Mouse (Mus musculus): ENCODE results near the gene Rhpn2. TPM values are rescaled to one million over a fixed set of nuclear protein-coding genes. Genes with fewer than 3 reads are reported as not detected.

The Rhpn2 gene
- polyA plus RNA-seq, 1 experiment from 2014 or later, result 5.0 TPM

GRCm38 (mm10) chr7:35415801-35416653 lies 82.1 kb downstream of the Rhpn2 start:
- Histone ChIP-seq H3K4me3 (no peak overlapping the region), H3K27me3 (no peaks in the 10 kb centered on the region), H3K9me3 (no peaks in the 10 kb centered on the region), H3K9ac (no peak overlapping the region), H3K36me3 (peaks cover 73% of the 10 kb centered on the region), H3K27ac (replicated peaks) (no peak overlapping the region), H3K4me1 (replicated peaks) (no peaks in the 10 kb centered on the region), H3K4me2 (no peak overlapping the region)
- ATAC-seq (ENCODE audit: low read depth), result no peak
- WGBS, result 79% methylated on average over 9 of the region's 9 CpGs

DNA sequence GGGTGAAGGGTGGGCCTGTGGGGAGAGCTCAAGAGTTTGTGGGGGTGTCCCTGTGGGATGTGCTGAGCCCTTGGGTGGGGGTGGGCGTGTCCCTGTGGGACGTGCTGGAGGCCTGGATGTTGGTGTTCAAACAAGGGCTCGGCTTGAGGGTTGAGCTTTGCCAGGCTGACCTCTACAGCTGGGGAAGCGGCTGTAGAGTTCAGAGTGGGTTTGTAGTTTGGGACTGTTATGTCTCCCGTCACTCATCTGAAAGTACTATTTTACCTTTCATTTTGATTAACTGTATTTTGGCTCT lies 82.6 kb downstream of the Rhpn2 start:
- no peak overlapping the region for H3K9ac ChIP-seq
- no peak for ATAC-seq (ENCODE audit: low read depth)
- H3K4me1 ChIP-seq (replicated peaks), result no peaks in the 10 kb centered on the region
- H3K4me3 ChIP-seq, result no peak overlapping the region
- no peaks in the 10 kb centered on the region for H3K9me3 ChIP-seq
- H3K27ac ChIP-seq (replicated peaks), result no peak overlapping the region
- peaks cover 73% of the 10 kb centered on the region for H3K36me3 ChIP-seq
- no peaks in the 10 kb centered on the region for H3K27me3 ChIP-seq
- no peak overlapping the region for H3K4me2 ChIP-seq
- 95% methylated on average over 5 of the region's 5 CpGs for WGBS

DNA sequence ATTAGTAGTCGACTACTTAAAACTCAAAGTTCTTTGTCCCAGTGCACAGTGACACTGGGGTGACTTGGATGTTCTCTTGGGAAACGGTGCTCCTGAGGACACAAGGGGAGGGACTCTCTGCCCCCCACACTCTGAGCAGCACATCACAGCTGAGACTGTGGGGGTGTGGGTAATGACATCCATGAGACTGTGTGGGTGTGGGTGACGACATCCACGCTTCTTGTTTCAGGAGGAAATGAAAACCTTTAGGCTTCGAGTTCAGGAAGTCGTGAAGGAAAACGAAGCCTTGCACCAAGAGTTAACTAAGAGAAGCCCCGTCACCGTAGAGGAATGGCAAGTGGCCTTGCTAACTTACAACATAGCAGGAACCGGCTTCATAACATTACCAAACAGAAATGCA lies 89.1 kb downstream of the Rhpn2 start:
- H3K36me3 ChIP-seq, result peaks cover 77% of the 10 kb centered on the region
- H3K9ac ChIP-seq, result no peak overlapping the region
- H3K27ac ChIP-seq (replicated peaks), result no peak overlapping the region
- no peak overlapping the region for H3K4me2 ChIP-seq
- no peaks in the 10 kb centered on the region for H3K27me3 ChIP-seq
- WGBS, result 92% methylated on average over 10 of the region's 10 CpGs
- ATAC-seq (ENCODE audit: low read depth), result no peak
- no peaks in the 10 kb centered on the region for H3K4me1 ChIP-seq (replicated peaks)
- no peak overlapping the region for H3K4me3 ChIP-seq
- no peaks in the 10 kb centered on the region for H3K9me3 ChIP-seq

GRCm38 (mm10) chr7:35428146-35428545 lies 94.2 kb downstream of the Rhpn2 start:
- Histone ChIP-seq H3K4me2 (no peak overlapping the region), H3K36me3 (peaks cover 76% of the 10 kb centered on the region), H3K27me3 (no peaks in the 10 kb centered on the region), H3K9me3 (no peaks in the 10 kb centered on the region), H3K4me1 (replicated peaks) (no peaks in the 10 kb centered on the region), H3K27ac (replicated peaks) (no peak overlapping the region), H3K9ac (no peak overlapping the region), H3K4me3 (no peak overlapping the region)
- WGBS, result 91% methylated on average over 10 of the region's 10 CpGs
- no peak for ATAC-seq (ENCODE audit: low read depth)

DNA sequence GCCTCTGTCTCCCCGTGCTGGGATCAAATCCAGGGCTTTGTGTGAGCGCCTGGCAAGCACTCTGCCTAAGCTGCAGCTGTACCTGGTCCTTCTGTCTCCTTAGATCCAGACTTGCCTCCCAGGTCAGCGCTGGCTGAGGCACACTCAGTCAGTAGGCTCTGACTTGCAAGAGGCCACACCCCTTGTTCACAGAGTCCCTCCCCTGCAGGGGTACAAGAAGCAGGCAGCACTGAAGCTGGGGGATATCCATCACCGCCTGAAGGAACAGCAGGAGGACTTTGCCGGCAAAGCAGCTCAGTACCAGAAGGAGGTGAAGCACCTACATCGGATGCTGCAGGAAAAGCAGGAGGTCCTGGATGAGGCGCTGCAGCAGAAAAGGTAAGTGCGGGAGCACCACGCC lies 101.3 kb downstream of the Rhpn2 start:
- no peak overlapping the region for H3K4me2 ChIP-seq
- H3K4me3 ChIP-seq, result no peak overlapping the region
- H3K27ac ChIP-seq (replicated peaks), result no peak overlapping the region
- H3K9ac ChIP-seq, result no peak overlapping the region
- H3K4me1 ChIP-seq (replicated peaks), result no peaks in the 10 kb centered on the region
- ATAC-seq (ENCODE audit: low read depth), result no peak
- peaks cover 85% of the 10 kb centered on the region for H3K36me3 ChIP-seq
- no peaks in the 10 kb centered on the region for H3K9me3 ChIP-seq
- H3K27me3 ChIP-seq, result no peaks in the 10 kb centered on the region
- WGBS, result 88% methylated on average over 9 of the region's 9 CpGs

Other genes with a start within 250 kb of the Rhpn2 start
- 0.69 and 1.1 TPM in 2 replicates for gene Cebpa, start 214.9 kb upstream of the Rhpn2 start, polyA plus RNA-seq (2015; fragmentation: Nextera tagmentation; extraction: Ambion mirVana)
- 6.2 and 7.5 TPM in 2 replicates for gene Slc7a10, start 147.8 kb upstream of the Rhpn2 start, polyA plus RNA-seq (2015; fragmentation: Nextera tagmentation; extraction: Ambion mirVana)
- 20.8 and 21.7 TPM in 2 replicates for gene Lrp3, start 118.7 kb upstream of the Rhpn2 start, polyA plus RNA-seq (2015; fragmentation: Nextera tagmentation; extraction: Ambion mirVana)
- gene Gpatch1, start 15.7 kb upstream of the Rhpn2 start, polyA plus RNA-seq (2015; fragmentation: Nextera tagmentation; extraction: Ambion mirVana), result 19.3 and 23.0 TPM in 2 replicates
- 19.2 and 20.7 TPM in 2 replicates for gene Faap24, start 62.7 kb downstream of the Rhpn2 start, polyA plus RNA-seq (2015; fragmentation: Nextera tagmentation; extraction: Ambion mirVana)
- gene Cep89, start 62.9 kb downstream of the Rhpn2 start, polyA plus RNA-seq (2015; fragmentation: Nextera tagmentation; extraction: Ambion mirVana), result 26.0 and 27.0 TPM in 2 replicates
- 0.18 TPM in 1 of 2 replicates, not detected in the other for gene Slc7a9, start 114.6 kb downstream of the Rhpn2 start, polyA plus RNA-seq (2015; fragmentation: Nextera tagmentation; extraction: Ambion mirVana)
- 0.59 and 0.92 TPM in 2 replicates for gene Tdrd12, start 203.6 kb downstream of the Rhpn2 start, polyA plus RNA-seq (2015; fragmentation: Nextera tagmentation; extraction: Ambion mirVana)
- 81.4 and 86.7 TPM in 2 replicates for gene Nudt19, start 222.1 kb downstream of the Rhpn2 start, polyA plus RNA-seq (2015; fragmentation: Nextera tagmentation; extraction: Ambion mirVana)